Mouse (Mus musculus): ENCODE data around the gene Rdh5.

- TF ChIP-seq CTCF (IDR thresholded peaks at IDR 0.05; ENCODE audit: low read depth) (no peak), EP300 (IDR thresholded peaks at IDR 0.05; ENCODE audit: low read depth) (no peak)
Observed at GRCm38 (mm10) chr10:128938974-128939373, 16.3 kb upstream of the Rdh5 start.

All from heart, postnatal 0 days (tissue).